Mouse (Mus musculus) embryo, embryonic 10 days (tissue): ENCODE measurements at regions not wholly inside any gene's neighbourhood (a gene's known extent, or its start where the extent isn't known, plus 50 kb on each side); places are given as distances from the start of the nearest gene placed in this dataset.
A peak's percentile ranks its signal among the peaks of the same experiment; 100 is the strongest.
"Not testable (repeated sequence)": the region's sequence is repeated elsewhere in the genome, so short reads cannot be mapped to it uniquely, and the experiment has no call there.

Experiments used
- DNase-seq: peaks from one replicate; pipeline ENCODE4 v3.0.0-alpha.2; 2015; ENCODE audit warnings: low spot score

DNA sequence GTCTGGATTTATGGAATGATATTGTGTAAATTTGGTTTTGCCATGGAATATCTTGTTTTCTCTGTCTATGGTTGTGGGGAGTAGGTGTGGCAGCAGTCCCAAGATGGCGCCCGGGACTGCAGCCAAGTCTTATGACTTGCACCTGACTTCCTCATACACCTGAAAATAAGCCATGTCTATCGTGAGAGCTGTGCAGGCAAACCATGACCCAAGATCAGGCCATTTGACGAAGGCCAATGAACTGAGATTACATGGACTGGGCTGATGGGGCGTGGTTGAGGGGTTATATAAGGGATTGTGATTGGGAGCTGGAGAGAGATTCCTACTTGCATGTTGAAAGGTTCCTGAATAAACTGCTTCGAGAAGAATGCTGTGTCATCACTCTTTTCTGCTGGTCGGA is 139.5 kb downstream of the Slc6a15 start:
- DNase-seq: not testable (repeated sequence)

DNA sequence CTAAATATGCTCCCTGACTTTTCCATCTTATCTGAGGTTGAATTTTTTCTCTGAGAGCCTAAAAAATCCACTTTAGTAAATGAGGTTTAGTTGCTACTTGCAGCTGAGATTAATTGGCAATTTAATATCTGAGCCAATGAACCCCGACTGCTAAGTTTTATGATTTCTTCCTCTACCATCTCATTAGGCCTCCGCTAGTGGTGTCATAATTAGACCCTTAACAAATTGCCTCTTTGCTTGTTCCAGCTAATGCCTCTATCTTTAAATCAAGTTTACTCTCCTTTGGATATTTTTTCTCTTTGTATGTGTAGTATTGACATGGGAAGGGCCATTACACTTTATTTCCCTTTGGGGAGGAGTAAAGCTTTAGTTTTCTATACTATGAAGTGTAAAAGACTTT is 176.9 kb downstream of the Slc6a15 start:
- DNase-seq: no peak

DNA sequence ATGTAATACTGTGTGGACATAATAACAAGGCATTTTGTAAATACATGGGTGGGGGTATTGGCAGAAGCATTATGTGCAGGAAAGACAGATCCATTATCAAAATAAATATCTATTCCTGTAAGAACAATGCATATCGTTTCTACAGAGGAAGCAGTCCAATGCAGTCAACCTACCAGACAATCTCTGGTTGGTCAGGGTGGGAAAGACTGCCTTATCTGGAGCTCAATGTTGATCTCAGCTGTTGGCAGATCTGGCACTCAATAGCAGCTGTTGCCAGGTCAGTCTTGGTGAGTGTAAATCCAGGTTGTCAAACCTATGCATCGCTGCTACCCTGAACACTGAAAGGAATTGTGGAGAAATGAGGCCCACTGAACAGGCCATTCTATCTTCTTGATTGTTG is 181.9 kb downstream of the Slc6a15 start:
- no peak for DNase-seq

DNA sequence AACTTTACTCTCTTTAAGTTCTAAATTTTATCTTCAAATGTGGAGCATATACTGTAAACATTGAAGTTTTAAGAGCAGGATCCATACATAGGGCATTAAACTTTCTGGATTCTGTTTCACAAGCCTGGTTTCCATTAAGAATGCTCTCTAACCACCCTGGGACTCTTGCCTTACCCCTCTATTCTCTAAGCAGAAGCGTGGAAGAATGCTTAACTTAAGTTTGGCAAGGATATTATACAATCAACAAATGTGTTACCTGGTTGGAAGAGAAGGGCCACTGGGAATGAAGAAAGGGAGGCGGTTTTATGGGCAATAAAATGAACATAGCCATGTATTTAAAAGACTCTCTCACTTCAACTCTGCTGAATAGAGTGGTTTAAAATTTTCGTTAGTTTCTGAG is 217.5 kb downstream of the Slc6a15 start:
- no peak for DNase-seq

DNA sequence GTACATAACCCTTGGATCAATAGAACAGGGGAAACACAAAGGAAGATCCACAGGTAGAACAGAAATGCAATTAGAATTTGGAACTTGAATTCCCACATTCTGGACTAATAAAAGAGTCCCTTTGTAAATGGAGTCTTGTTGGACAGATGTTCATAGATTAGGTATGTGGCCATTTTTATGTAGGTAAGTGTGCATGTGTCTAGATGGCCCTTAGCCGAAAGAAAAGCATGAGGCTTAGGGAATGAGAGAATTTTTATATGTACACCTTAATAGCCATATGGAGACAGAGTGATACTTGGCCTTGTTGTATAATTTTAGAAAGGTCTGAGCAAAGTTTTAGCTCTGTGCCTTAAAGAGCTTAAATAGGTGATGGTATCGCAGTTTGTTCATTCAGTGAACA is 217.9 kb downstream of the Slc6a15 start:
- no peak for DNase-seq

DNA sequence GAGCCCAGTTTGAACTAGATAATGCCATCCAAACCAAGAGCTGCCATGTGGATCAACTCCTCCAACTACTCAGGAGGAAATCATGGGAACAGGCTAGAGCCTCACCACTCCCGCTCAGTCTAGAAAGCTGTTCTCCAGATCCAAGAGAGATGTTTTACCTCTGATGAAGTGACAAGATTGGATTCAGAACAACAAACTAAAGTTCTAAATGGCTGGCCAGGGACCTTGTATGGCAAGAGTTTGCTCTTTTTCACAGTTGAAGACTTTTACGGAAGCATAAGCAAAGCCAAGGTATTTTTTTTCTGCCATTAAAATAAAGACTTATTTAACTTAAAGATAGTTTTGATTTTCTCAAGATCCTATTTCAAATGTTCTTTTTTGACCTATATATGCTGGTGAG is 224.4 kb downstream of the Slc6a15 start:
- DNase-seq: no peak

DNA sequence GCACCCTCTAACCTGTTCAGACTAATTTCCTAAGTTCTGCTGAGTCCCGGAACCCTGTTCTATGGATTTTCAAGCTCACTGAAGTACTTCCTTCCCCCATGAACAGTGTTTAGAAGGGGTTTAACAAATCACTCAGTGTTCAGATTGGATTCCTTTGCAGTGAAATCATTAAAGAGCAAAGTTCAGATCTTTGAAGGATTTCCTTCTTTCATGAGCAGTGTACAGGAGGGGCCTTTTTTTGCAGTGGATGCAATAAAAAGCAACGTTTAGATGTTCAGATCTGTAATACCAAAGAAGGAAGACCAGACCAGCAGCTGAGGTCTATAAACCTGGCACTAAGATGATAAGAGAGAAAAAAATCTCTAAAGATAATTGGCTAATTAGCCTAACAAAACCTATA is 273.6 kb downstream of the Slc6a15 start:
- DNase-seq: no peak

DNA sequence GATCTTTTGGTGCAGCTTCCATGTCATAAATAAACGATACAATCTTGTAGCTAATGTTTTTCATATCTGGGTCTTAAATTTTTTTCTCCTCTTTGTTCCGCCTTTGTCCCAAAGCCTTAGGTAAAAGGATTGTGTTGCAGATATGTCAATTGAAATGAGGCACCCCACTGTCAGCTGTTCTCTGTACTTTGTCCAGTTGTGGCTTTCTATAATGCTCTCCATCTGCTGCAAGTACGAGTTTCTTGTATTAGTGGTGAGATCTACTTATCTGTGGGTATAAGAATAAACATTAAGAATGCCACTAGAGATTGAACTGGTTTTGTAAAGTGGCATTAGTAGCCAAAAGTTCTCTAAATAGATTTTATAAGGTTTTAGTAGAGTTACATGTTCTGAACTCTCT is 282.3 kb downstream of the Slc6a15 start:
- DNase-seq: no peak

DNA sequence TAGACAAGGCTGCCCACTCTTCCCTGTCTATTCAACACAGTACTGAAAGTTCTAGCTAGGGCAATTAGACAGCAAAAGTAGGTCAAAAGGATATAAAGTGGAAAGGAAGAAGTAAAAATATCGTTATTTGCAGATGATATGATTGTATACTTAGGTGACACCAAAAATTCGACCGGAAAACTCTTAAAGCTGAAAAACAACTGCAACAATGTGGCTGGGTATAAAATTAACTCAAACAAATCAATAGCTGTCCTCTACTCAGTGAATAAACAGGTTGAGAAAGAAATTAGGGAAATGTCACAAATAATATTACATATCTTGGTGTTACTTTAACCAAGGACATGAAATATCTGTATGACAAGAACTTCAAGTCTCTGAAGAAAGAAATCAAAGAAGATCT is 305.5 kb downstream of the Slc6a15 start:
- DNase-seq: no peak

DNA sequence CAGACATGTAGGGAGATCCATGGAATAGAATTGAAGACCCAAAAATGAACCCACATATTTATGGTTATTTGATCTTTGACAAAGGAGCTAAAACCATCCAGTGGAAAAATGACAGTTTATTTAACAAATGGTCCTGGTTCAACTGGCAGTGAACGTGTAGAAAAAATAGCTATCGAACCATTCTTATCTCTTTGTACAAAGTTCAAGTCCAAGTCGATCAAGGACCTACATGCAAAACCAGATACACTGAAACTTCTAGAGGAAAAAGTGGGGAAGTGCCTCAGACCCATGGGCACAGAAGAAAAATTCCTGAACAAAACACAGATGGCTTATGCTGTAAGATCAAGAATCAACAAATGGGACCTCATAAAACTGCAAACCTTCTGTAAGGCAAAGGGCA is 306.2 kb downstream of the Slc6a15 start:
- DNase-seq: no peak

DNA sequence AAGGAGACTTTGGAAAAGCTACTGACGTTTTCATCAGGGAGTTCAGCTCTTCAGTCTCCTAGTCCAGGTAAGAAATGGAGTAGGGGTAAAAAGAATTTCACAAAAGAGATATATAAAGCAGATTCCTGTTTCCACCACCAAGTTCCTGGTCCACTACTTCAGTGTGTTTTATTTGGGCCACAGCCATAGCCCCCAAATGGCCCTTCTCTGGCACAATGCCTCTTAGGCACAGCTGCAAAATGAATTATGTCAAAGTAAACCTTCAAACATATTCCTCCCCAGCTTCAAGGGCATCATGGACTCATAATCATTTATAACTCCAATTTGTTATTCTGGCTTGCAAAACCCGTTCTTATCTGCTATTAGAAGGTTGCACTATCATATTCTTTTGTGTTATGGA is 325.1 kb downstream of the Slc6a15 start:
- DNase-seq: no peak

DNA sequence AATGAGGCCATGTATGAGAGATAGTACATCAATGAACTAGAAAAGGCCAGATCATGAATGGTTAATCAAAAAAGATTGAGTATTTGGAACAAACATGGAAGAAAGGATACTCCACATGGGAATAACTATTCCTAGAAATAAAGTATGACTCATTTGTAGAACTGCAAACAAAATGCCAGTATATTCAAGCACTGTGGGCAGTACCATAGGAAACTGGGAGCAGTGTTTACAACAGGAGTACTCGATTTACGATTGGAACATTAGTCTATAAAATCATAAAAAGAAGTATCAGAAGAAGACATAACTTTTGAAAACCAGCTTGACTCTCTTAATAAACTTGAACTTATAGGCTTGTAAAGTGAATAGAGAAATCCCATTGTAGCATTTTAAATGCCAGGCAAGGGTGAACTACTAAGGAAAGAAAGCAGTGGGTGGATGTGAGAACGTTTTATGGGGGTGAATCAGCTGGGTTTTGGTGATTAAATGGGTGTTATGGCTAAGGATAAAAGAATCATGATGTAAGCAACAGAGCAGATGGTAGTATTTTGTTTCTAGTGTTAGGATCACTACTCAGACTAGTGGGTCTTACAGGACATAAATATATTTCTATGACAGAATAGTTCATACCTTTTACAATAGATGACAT is 347.6 kb downstream of the Slc6a15 start:
- DNase-seq: no peak

DNA sequence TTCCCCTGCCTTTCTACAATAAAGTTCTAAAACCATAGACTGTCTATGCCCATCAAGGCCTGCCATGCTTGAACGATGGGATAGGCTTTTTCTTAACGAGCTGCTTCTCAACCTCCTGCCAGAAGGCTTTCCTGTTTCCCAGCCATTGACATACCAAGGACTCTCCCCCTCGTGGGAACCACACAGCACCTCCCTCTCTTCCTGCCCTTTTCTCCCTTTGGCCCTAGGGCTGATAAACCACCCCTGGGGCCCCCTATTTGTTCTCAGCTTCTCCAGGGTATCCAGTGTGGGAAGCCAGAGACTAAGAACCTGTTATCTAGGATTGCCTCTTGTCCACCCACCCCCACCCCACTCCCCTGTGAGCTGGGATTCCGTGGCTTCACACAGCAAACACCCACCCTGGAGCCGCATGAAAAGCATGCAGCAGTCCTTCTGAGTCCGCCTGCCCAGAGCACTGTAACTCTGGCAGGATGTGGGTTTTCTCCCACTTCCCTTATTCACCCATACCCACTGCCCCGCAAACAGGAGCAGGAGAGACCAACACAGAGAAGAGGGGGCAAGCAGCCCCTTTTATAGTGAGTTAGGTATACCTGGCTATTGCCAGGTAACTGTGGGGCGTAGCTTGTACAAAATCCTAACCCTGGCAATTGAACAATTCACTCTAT is 351.5 kb downstream of the Slc6a15 start:
- no peak for DNase-seq

DNA sequence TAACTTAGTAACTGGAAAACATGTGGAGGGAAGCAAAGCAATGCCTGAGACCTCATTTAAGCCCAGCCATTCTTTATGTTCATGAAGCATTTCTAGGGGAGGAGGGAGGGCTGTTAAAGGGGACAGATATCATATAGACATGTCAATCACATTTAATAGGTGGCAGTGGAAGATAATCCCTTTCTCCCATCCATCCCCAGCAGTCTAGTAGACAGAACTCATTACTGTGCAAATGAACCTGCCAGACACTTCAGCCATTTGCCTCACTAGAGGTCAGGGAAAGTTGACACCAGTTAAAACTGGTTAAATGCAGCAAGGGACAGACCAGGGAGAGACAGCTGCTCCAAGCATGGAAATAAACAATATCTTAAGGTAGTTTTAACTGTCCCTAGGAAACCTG is 359.1 kb downstream of the Slc6a15 start:
- DNase-seq: peak; percentile 78

DNA sequence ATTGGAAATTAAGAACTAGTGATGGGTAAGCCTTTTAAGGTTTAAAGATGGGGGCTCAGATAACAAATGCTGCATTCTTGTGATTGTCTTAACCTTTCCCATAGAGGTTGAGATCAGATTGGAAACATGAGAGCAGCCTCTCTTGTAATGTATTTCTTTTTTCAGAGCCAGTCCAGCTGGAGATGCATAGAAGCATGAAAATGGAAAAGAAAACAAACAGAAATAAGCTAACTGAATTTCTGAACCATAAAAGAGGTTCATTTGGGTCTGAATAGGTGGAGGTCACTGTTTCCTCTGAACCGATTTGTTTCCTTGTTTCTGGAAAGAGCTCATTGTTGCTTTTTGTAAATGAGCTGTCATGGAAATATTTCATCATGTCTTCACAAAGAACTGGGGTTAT is 363.9 kb downstream of the Slc6a15 start:
- peak; percentile 8 for DNase-seq

DNA sequence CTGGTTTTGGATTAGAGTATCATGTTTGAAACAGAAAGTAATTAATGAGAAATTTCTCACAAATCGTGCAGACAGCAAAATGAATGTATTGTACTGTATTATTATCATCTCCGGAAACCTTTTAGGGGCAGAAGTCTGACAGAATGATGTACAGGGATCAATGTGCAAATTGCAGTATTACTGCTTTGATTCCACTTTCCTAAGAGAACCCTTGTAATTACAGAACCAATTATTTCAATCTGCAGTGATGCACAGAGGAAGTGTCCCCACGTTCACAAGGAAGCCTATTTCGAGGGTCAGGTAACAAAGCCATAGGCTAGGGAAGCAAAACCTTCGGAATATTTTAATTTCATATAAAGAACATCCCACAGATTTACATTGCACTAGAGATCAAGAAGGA is 364.4 kb downstream of the Slc6a15 start:
- no peak for DNase-seq

DNA sequence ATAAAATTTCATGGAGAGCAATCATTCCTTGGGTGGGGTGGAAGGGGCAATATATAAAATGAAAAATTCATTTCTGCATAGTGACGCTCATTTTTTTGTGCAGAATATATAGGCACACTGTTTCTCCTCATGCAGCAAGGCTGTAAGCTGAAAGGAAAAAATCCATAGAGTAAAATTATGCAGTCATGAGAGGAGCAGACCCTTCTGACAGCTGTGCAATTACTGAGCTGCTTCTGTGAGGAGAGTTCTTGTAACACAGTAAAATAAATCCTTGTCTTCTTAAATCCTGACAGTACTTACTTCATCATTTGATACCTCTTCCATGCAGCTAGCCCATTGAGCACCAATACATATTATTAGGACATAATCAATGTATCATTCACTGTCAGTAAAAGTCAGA is 362.7 kb upstream of the Gm21293 start:
- no peak for DNase-seq

DNA sequence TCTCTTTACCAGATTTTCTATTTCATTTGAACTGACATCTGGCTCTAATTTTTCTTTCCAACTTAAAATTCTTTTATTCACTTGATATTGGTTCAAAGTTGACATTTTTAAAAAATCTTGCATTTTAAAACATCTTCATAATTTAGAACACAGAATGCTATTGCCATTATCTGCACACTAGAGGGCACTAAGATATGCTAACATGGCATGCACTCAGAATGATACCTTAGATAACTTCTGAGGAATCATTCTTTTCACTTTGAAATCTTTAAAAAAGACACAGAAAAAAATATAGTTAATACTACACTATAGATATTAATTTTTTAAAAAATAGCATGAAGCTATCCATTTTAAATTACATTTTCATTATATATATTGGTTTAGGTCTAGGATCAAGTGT is 357.9 kb upstream of the Gm21293 start:
- DNase-seq: peak; percentile 17

DNA sequence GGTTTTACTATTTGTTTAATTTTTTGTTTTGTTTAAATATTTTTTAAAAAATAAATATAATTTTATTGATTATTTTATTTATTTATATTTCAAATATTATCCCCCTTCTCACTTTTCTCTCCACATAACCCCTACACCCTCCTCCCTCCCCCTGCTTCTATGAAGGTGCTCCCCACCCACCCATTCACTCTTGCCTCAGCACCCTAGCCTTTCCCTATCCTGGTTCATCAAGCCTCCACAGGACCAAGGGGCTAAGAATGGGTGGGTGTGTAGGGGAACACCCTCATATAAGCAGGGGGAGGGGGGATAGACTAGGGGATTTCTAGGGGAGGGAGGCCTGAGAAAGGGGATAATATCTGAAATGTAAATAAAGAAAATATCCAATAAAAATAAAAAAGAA is 313.7 kb upstream of the Gm21293 start:
- DNase-seq: no peak

DNA sequence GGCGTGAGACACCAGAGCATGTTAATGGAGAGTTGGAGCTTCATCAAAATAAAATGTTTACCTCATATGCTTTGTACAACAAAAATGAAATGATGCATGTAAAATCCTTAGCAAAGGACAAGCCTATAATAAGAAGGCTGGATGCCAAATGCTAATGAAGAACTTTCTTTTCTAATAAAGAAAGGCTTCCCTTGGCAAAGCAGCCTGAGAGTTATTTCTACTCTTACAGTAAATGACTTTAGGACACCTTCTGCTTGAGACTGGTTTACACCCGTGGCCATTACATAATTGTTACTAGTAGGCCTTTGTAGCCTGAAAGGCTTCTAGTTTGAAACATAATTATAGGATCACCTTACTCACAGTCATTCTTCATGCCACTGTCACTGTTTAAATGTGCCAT is 310.7 kb upstream of the Gm21293 start:
- DNase-seq: no peak

DNA sequence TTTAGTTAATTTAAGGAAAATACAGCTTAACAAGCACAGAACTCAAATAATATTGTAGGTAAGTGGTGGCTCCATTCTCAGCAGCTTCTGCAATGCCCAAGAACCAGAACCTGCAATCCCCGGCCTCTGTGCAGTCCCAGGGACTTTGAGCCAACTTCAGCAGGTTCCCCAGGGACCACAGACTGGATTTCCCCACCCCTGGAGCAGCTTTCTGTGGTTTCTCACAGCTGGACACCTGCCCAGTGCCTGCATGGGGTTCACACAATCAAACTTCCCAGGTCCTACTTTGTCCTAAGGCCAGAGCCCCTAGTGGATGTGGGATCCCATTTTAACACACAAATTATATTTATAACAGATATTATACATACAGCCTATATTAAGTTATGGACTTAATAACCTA is 287.6 kb upstream of the Gm21293 start:
- no peak for DNase-seq

DNA sequence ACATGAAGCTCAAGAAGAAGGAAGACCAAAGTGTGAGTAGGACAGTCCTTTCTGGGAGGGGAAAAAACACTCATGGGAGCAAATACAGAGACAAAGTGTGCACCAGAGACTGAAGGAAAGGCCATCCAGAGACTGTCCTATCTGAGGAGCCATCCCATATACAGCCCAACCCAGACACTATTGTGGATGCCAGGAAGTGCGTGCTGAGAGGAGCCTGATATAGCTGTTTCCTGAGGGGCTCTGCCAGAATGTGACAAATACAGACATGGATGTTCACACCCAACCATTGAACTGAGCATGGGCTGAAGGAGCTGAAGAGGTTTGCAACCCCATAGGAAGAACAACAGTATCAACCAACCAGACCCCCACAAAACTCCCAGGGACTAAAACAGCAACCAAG is 281.9 kb upstream of the Gm21293 start:
- no peak for DNase-seq

DNA sequence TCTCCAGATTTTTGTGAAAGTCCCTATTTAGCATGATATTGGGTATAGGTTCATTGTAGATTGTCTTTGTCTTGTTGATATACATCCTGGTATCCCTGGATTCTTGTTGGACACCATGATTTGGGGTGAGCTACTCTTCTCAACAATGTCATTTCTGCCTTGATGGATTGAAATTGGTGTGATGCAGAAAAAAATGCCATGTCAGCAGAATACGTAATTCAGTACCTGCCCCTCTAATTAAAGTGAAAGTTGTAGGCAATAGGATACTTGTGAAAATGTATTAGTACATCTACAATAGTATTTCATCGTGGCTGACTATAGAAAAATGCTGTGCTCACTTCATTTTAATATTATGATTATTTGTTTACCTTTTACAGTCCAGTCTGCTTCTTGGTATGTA is 280.7 kb upstream of the Gm21293 start:
- DNase-seq: no peak

DNA sequence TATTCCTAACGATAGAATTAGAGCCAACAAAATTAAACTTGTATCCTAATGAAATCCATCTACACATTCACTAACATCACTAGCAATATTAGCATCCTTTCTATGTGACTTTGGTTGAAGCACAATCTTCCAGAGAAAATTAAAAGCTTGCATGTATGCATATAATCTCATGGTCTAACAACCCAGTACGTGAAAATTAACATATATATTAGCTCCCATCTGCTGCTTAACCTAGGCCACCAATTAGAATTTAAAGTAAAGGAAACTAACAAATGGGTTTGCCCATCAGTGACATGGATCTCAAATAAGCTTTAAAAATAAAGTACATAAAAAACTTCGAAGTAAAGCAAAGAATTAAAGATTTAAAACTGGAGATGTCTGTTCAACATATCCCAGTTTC is 278.9 kb upstream of the Gm21293 start:
- no peak for DNase-seq
